In genomic region chr15:65478940-65479339, GRCm38 (mm10) we compare ENCODE assay signal across 12 mouse cellular contexts.
"Had no signal": no experiment of that assay in that cellular context is flagged by ENCODE, and none has a peak within 500 bp of the region (broad histone marks: within the 10 kb centered on the region; RNA-seq: fewer than 3 reads in every experiment).

No protein-coding gene starts in this region.

- H3K27me3 ChIP-seq: midbrain, embryonic 15.5 days; neural tube, embryonic 13.5 days had no signal

- H3K9ac ChIP-seq: lung, embryonic 14.5 days; midbrain, embryonic 15.5 days; neural tube, embryonic 13.5 days had no signal

- H3K4me1 ChIP-seq: limb, embryonic 10.5 days; midbrain, embryonic 10.5 days; midbrain, embryonic 15.5 days; neural tube, embryonic 13.5 days had no signal

- H3K4me2 ChIP-seq: liver, embryonic 11.5 days; lung, embryonic 14.5 days; midbrain, embryonic 15.5 days; neural tube, embryonic 13.5 days had no signal

- DNase-seq: kidney, postnatal 25 days; lung, embryonic 14.5 days; lung, postnatal 10 days; lung, postnatal 4 days; retina, postnatal 1 day; right cerebral cortex, postnatal 14 days; thymus, postnatal 4 days had no signal

- H3K4me3 ChIP-seq: limb, embryonic 10.5 days; midbrain, embryonic 10.5 days; midbrain, embryonic 15.5 days; neural tube, embryonic 13.5 days had no signal

- ATAC-seq: midbrain, embryonic 15.5 days had no signal

- H3K27ac ChIP-seq: limb, embryonic 10.5 days; midbrain, embryonic 10.5 days; midbrain, embryonic 15.5 days; neural tube, embryonic 13.5 days had no signal

- H3K9me3 ChIP-seq: limb, embryonic 10.5 days; midbrain, embryonic 10.5 days; neural tube, embryonic 13.5 days had no signal

- H3K36me3 ChIP-seq: limb, embryonic 10.5 days; midbrain, embryonic 10.5 days; midbrain, embryonic 15.5 days; neural tube, embryonic 13.5 days had no signal
